Mouse (Mus musculus): ENCODE measurements around the gene Wwtr1. TPM values are rescaled to one million over a fixed set of nuclear protein-coding genes. Genes with fewer than 3 reads are reported as not detected.

Gene Wwtr1
- polyA plus RNA-seq, 1 experiment from 2014 or later, result 7.2 TPM

GRCm38 (mm10) chr3:57429486-57429885 lies 146.2 kb downstream of the Wwtr1 start:
- WGBS, result 85% methylated on average over 4 of the region's 4 CpGs
- Histone ChIP-seq H3K4me1 (ENCODE audit: control insufficient read depth, insufficient read depth, low read length) (no peaks in the 10 kb centered on the region), H3K9me3 (ENCODE audit: control insufficient read depth, low read length) (no peaks in the 10 kb centered on the region), H3K4me2 (ENCODE audit: low read length) (no peak overlapping the region), H3K9ac (replicated peaks; ENCODE audit: low read length) (no peak overlapping the region), H3K27me3 (ENCODE audit: control insufficient read depth, insufficient read depth, low read length) (no peaks in the 10 kb centered on the region), H3K4me3 (replicated peaks; ENCODE audit: low read depth, low read length) (no peak overlapping the region), H3K36me3 (ENCODE audit: control insufficient read depth, insufficient read depth, low read length) (no peaks in the 10 kb centered on the region), H3K27ac (replicated peaks; ENCODE audit: low read depth, low read length) (no peak overlapping the region)
- DNase-seq (no peak), ATAC-seq (ENCODE audit: low FRiP score, low TSS enrichment) (no peak)

DNA sequence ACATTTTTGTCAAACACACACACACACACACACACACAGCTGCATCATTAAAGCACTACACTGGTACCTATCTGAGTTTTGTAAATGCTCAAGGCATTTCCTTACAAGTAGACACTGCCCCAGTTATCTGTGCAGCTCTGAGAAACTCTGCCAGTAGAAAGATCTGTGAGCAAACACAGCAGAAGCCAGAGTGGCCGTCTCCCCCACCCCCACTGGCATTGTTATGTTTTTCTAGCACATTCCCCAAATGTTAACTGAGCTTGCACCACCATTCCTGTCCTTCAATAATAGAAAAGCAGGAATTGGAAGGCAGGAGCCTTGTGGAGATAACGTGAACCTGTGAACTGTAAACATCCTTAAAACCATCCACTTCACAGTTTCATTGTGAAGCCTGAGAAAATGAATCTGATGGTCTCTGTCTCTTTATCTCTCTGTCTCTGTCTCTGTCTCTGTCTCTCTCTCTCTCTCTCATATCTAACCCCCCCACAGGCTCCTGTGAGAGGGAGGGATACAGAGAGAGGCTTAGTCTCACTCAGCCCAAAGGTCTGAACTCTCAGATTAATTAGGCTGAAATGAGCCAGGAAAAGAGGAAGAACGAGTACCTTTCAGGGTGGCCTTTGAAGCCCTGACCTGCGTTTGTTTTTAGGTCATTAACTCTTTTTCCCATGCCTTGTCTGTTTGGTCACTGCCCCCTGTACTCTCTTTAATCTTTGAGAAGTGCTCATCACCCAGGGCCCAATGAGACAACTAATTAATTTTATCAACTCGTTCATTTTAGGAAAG lies 146.8 kb downstream of the Wwtr1 start:
- H3K4me3 ChIP-seq (replicated peaks; ENCODE audit: low read depth, low read length), result no peak overlapping the region
- no peak overlapping the region for H3K4me2 ChIP-seq (ENCODE audit: low read length)
- no peak overlapping the region for H3K27ac ChIP-seq (replicated peaks; ENCODE audit: low read depth, low read length)
- H3K9ac ChIP-seq (replicated peaks; ENCODE audit: low read length), result no peak overlapping the region
- H3K9me3 ChIP-seq (ENCODE audit: control insufficient read depth, low read length), result no peaks in the 10 kb centered on the region
- no peaks in the 10 kb centered on the region for H3K36me3 ChIP-seq (ENCODE audit: control insufficient read depth, insufficient read depth, low read length)
- no peak for ATAC-seq (ENCODE audit: low FRiP score, low TSS enrichment)
- H3K27me3 ChIP-seq (ENCODE audit: control insufficient read depth, insufficient read depth, low read length), result no peaks in the 10 kb centered on the region
- WGBS, result 66% methylated on average over 5 of the region's 5 CpGs
- DNase-seq, result no peak
- H3K4me1 ChIP-seq (ENCODE audit: control insufficient read depth, insufficient read depth, low read length), result no peaks in the 10 kb centered on the region

DNA sequence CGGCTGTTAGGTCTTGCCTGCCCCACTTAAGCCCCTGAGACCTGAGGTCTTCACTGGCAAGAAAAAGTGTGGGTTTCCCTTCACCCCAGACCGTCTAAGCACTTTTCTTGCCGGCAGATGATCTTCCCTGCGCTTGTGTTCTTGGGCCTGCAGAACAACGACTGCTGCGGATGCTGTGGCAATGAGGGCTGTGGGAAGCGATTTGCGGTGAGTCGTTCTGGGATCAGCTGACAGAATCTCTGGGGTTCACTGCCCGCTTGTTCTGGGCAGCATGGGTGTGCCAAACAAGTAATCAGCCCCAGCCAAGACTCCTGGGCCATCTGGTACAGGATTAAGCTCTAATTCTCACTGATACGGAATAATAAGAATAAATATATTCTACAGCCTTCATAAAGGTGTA lies 149.4 kb downstream of the Wwtr1 start:
- no peak overlapping the region for H3K4me3 ChIP-seq (replicated peaks; ENCODE audit: low read depth, low read length)
- H3K9me3 ChIP-seq (ENCODE audit: control insufficient read depth, low read length), result no peaks in the 10 kb centered on the region
- no peak overlapping the region for H3K27ac ChIP-seq (replicated peaks; ENCODE audit: low read depth, low read length)
- no peaks in the 10 kb centered on the region for H3K27me3 ChIP-seq (ENCODE audit: control insufficient read depth, insufficient read depth, low read length)
- WGBS, result 89% methylated on average over 11 of the region's 11 CpGs
- no peaks in the 10 kb centered on the region for H3K36me3 ChIP-seq (ENCODE audit: control insufficient read depth, insufficient read depth, low read length)
- no peaks in the 10 kb centered on the region for H3K4me1 ChIP-seq (ENCODE audit: control insufficient read depth, insufficient read depth, low read length)
- H3K9ac ChIP-seq (replicated peaks; ENCODE audit: low read length), result no peak overlapping the region
- no peak overlapping the region for H3K4me2 ChIP-seq (ENCODE audit: low read length)
- no peak for ATAC-seq (ENCODE audit: low FRiP score, low TSS enrichment)
- DNase-seq, result no peak

- H3K36me3 ChIP-seq (ENCODE audit: control insufficient read depth, insufficient read depth, low read length), result no peaks in the 10 kb centered on the region
- no peaks in the 10 kb centered on the region for H3K4me1 ChIP-seq (ENCODE audit: control insufficient read depth, insufficient read depth, low read length)
- H3K27me3 ChIP-seq (ENCODE audit: control insufficient read depth, insufficient read depth, low read length), result no peaks in the 10 kb centered on the region
- H3K4me2 ChIP-seq (ENCODE audit: low read length), result no peak within 1 kb of the TSS
- H3K9me3 ChIP-seq (ENCODE audit: control insufficient read depth, low read length), result no peaks in the 10 kb centered on the region
- 78% methylated on average over 10 of the region's 10 CpGs for WGBS
- H3K9ac ChIP-seq (replicated peaks; ENCODE audit: low read length), result no peak within 1 kb of the TSS
- no peak for DNase-seq
- no peak within 1 kb of the TSS for H3K4me3 ChIP-seq (replicated peaks; ENCODE audit: low read depth, low read length)
- H3K27ac ChIP-seq (replicated peaks; ENCODE audit: low read depth, low read length), result no peak within 1 kb of the TSS
- no peak for ATAC-seq (ENCODE audit: low FRiP score, low TSS enrichment)
Measured at GRCm38 (mm10) chr3:57425089-57425730, 150.5 kb downstream of the Wwtr1 start, which contains the start of gene Tm4sf4. Gene Tm4sf4 (plus strand): TSS chr3:57425314.

DNA sequence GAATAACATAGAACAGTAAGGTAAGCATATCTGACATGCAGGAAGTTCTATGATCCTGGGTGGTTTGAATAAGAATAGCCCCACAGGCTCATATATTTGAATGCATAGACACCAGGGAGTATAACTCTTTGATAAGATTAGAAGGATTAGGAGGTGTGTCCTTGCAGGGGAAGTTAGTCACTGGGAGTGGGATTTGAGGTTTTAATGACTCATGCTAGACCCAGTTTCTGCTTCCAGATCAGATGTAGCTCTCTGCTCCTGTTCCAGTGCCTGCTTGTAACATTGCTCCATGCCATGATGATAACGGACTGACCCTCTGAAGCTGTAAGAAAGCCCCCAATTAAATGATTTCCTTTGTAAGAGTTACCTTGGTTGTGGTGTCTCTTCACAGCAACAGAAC lies 155.1 kb downstream of the Wwtr1 start:
- Histone ChIP-seq H3K36me3 (ENCODE audit: control insufficient read depth, insufficient read depth, low read length) (no peaks in the 10 kb centered on the region), H3K27me3 (ENCODE audit: control insufficient read depth, insufficient read depth, low read length) (no peaks in the 10 kb centered on the region), H3K9me3 (ENCODE audit: control insufficient read depth, low read length) (no peaks in the 10 kb centered on the region), H3K9ac (replicated peaks; ENCODE audit: low read length) (no peak overlapping the region), H3K27ac (replicated peaks; ENCODE audit: low read depth, low read length) (no peak overlapping the region), H3K4me3 (replicated peaks; ENCODE audit: low read depth, low read length) (no peak overlapping the region), H3K4me1 (ENCODE audit: control insufficient read depth, insufficient read depth, low read length) (no peaks in the 10 kb centered on the region), H3K4me2 (ENCODE audit: low read length) (no peak overlapping the region)
- 89% methylated on average over 1 of the region's 1 CpGs for WGBS
- DNase-seq, result no peak
- ATAC-seq (ENCODE audit: low FRiP score, low TSS enrichment), result no peak

DNA sequence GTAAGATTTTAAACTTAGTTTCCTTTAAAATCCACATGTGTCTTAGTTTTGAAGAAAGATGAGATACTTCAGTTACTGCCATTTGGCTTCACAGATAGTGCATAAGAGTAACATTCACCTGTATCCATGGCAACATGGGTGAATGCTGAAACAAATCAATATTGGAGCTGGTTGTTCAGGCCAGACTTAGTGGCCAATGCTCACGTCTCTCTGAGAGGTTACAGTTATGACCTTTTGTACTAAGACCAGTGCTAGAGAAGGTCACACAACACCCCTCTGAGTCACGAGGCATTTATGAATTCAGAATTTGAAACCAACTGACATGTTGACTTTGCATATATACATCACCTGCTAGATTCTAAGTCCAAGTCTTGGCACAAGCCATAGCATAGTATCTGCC lies 155.5 kb downstream of the Wwtr1 start:
- Histone ChIP-seq H3K9ac (replicated peaks; ENCODE audit: low read length) (no peak overlapping the region), H3K36me3 (ENCODE audit: control insufficient read depth, insufficient read depth, low read length) (no peaks in the 10 kb centered on the region), H3K4me3 (replicated peaks; ENCODE audit: low read depth, low read length) (no peak overlapping the region), H3K27ac (replicated peaks; ENCODE audit: low read depth, low read length) (no peak overlapping the region), H3K27me3 (ENCODE audit: control insufficient read depth, insufficient read depth, low read length) (no peaks in the 10 kb centered on the region), H3K4me2 (ENCODE audit: low read length) (no peak overlapping the region), H3K9me3 (ENCODE audit: control insufficient read depth, low read length) (no peaks in the 10 kb centered on the region), H3K4me1 (ENCODE audit: control insufficient read depth, insufficient read depth, low read length) (no peaks in the 10 kb centered on the region)
- WGBS, result 57% methylated on average over 2 of the region's 2 CpGs
- ATAC-seq (ENCODE audit: low FRiP score, low TSS enrichment), result no peak
- no peak for DNase-seq

GRCm38 (mm10) chr3:57411535-57411934 lies 164.2 kb downstream of the Wwtr1 start:
- no peaks in the 10 kb centered on the region for H3K27me3 ChIP-seq (ENCODE audit: control insufficient read depth, insufficient read depth, low read length)
- H3K36me3 ChIP-seq (ENCODE audit: control insufficient read depth, insufficient read depth, low read length), result no peaks in the 10 kb centered on the region
- no peak for DNase-seq
- H3K4me2 ChIP-seq (ENCODE audit: low read length), result no peak overlapping the region
- no peak overlapping the region for H3K9ac ChIP-seq (replicated peaks; ENCODE audit: low read length)
- ATAC-seq (ENCODE audit: low FRiP score, low TSS enrichment), result no peak
- H3K4me1 ChIP-seq (ENCODE audit: control insufficient read depth, insufficient read depth, low read length), result no peaks in the 10 kb centered on the region
- H3K9me3 ChIP-seq (ENCODE audit: control insufficient read depth, low read length), result no peaks in the 10 kb centered on the region
- H3K4me3 ChIP-seq (replicated peaks; ENCODE audit: low read depth, low read length), result no peak overlapping the region
- 86% methylated on average over 4 of the region's 4 CpGs for WGBS
- no peak overlapping the region for H3K27ac ChIP-seq (replicated peaks; ENCODE audit: low read depth, low read length)
